Mouse (Mus musculus) testis, adult 10 weeks (tissue): ENCODE data around the gene Milr1. TPM values are rescaled to one million over a fixed set of nuclear protein-coding genes. Genes with fewer than 3 reads are reported as not detected.

ENCODE experiments used
- polyA plus RNA-seq: library from polyadenylated mRNA; stranded (reverse); fragments of 350-450 nt; fragmentation: Illumina TruSeq; extraction: RNeasy Lipid Tissue Mini Kit (QIAGEN cat#74804); gene quantifications from one replicate; pipeline ENCODE4 v1.2.3, GENCODE M21; 2014; ENCODE audit warnings: low read depth, low replicate concordance

Milr1 gene
- polyA plus RNA-seq, result 0.31 TPM

GRCm38 (mm10) chr11:106751039-106752018 is at the start of gene Milr1:
TSS of gene Milr1 (plus strand) at chr11:106751226.

GRCm38 (mm10) chr11:106750121-106750751 is 790 bp upstream of the Milr1 start, which contains the start of gene Pecam1:
TSS of gene Pecam1 (minus strand) at chr11:106750628.

GRCm38 (mm10) chr11:106779388-106780088 is 28.5 kb downstream of the Milr1 start, which contains the start of gene Polg2:
TSS of gene Polg2 (minus strand) at chr11:106779537.

GRCm38 (mm10) chr11:106788775-106789459 is 37.9 kb downstream of the Milr1 start, which contains the start of the genes Ddx5 and Cep95:
TSS of gene Ddx5 (minus strand) at chr11:106789185.
TSS of gene Cep95 (plus strand) at chr11:106789252.

Other genes with a start within 250 kb of the Milr1 start
- 253 TPM for gene Tex2, start 137.8 kb upstream of the Milr1 start, polyA plus RNA-seq
- 1.6 TPM for gene Pecam1, start 598 bp upstream of the Milr1 start, polyA plus RNA-seq
- gene Polg2, start 28.3 kb downstream of the Milr1 start, polyA plus RNA-seq, result 2.7 TPM
- 1,671 TPM for gene Ddx5, start 38.0 kb downstream of the Milr1 start, polyA plus RNA-seq
- 109 TPM for gene Cep95, start 38.0 kb downstream of the Milr1 start, polyA plus RNA-seq
- gene Smurf2, start 169.5 kb downstream of the Milr1 start, polyA plus RNA-seq, result 84.2 TPM
- gene Kpna2, start 248.3 kb downstream of the Milr1 start, polyA plus RNA-seq, result 647 TPM